Mouse (Mus musculus) small intestine, adult 2 months (tissue): ENCODE measurements at regions not wholly inside any gene's neighbourhood (a gene's known extent, or its start where the extent isn't known, plus 50 kb on each side); places are given as distances from the start of the nearest gene placed in this dataset.

ENCODE experiments used
- CTCF ChIP-seq: fragments of 200-500 bp; IDR thresholded peaks from 2 replicates; pipeline ENCODE4 v1.5.1; 2012; ENCODE audit warnings: low read depth, mild to moderate bottlenecking, control low read depth, inconsistent platforms, low read length, moderate library complexity, mixed read lengths; ENCODE audit not compliant: insufficient replicate concordance, insufficient read length; ENCODE audit errors: extremely low read depth
- POLR2A ChIP-seq: fragments of 200-500 bp; IDR thresholded peaks from 2 replicates; pipeline ENCODE4 v1.6.1; 2012; ENCODE audit warnings: low read depth, mild to moderate bottlenecking, control low read depth, inconsistent platforms, low read length, moderate library complexity

GRCm38 (mm10) chr3:151146889-151147288, 290.8 kb upstream of the Adgrl4 start:
- TF ChIP-seq CTCF (no peak), POLR2A (no peak)
